Mouse (Mus musculus): ENCODE measurements around the gene Chchd6. TPM values are rescaled to one million over a fixed set of nuclear protein-coding genes. Genes with fewer than 3 reads are reported as not detected.

Gene Chchd6
- polyA plus RNA-seq, 1 experiment from 2014 or later: 201 TPM

- no peak for ATAC-seq
- H3K4me3 ChIP-seq (ENCODE audit: low read length): no peak overlapping the region
- 81% methylated on average over 4 of the region's 4 CpGs for WGBS
Measured at GRCm38 (mm10) chr6:89569370-89569769, 26.1 kb downstream of the Chchd6 start.

DNA sequence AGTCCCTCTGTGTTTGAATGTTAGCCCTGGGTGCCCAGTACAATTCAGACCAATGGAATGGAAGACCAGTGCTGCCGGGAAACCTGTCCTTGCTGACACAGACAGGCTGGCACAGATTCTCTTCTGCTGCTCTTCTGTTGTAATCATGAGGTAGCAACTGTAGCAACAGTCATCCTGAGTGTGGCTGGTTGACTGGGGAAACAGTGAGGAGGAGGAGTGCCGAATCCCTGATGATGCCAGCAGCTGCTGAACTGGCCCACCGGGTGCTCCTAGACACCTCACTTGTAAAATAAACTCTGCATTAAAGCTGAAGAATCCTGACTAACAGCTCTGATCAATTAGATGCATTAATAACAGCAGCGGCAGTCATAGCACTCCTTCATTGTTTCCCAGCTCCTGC, 28.7 kb downstream of the Chchd6 start:
- no peak overlapping the region for H3K27ac ChIP-seq (ENCODE audit: low read depth, low read length)

More at GRCm38 (mm10) chr6:89569370-89569769, 26.1 kb downstream of the Chchd6 start:
- H3K9ac ChIP-seq (ENCODE audit: low read depth, low read length): no peak overlapping the region
- H3K4me2 ChIP-seq (ENCODE audit: low read length): no peak overlapping the region
- no peaks in the 10 kb centered on the region for H3K36me3 ChIP-seq (ENCODE audit: control insufficient read depth, insufficient read depth, low read length)
- H3K4me1 ChIP-seq (ENCODE audit: control insufficient read depth, insufficient read depth, low read depth, low read length): no peaks in the 10 kb centered on the region
- no peaks in the 10 kb centered on the region for H3K27me3 ChIP-seq (replicated peaks; ENCODE audit: control insufficient read depth, insufficient read depth, low read length)
- no peak overlapping the region for H3K27ac ChIP-seq (ENCODE audit: low read depth, low read length)
- no peaks in the 10 kb centered on the region for H3K9me3 ChIP-seq (ENCODE audit: control insufficient read depth, low read length)

GRCm38 (mm10) chr6:89563381-89563780, 32.1 kb downstream of the Chchd6 start:
- Histone ChIP-seq H3K4me1 (ENCODE audit: control insufficient read depth, insufficient read depth, low read depth, low read length) (no peaks in the 10 kb centered on the region), H3K36me3 (ENCODE audit: control insufficient read depth, insufficient read depth, low read length) (no peaks in the 10 kb centered on the region), H3K9ac (ENCODE audit: low read depth, low read length) (no peak overlapping the region), H3K9me3 (ENCODE audit: control insufficient read depth, low read length) (no peaks in the 10 kb centered on the region), H3K27me3 (replicated peaks; ENCODE audit: control insufficient read depth, insufficient read depth, low read length) (no peaks in the 10 kb centered on the region), H3K27ac (ENCODE audit: low read depth, low read length) (no peak overlapping the region), H3K4me3 (ENCODE audit: low read length) (no peak overlapping the region), H3K4me2 (ENCODE audit: low read length) (no peak overlapping the region)
- ATAC-seq: no peak
- WGBS: 90% methylated on average over 4 of the region's 4 CpGs

More for the DNA sequence above, 28.7 kb downstream of the Chchd6 start:
- no peaks in the 10 kb centered on the region for H3K27me3 ChIP-seq (replicated peaks; ENCODE audit: control insufficient read depth, insufficient read depth, low read length)
- H3K4me3 ChIP-seq (ENCODE audit: low read length): no peak overlapping the region
- WGBS: 55% methylated on average over 4 of the region's 4 CpGs
- H3K9ac ChIP-seq (ENCODE audit: low read depth, low read length): no peak overlapping the region
- no peaks in the 10 kb centered on the region for H3K9me3 ChIP-seq (ENCODE audit: control insufficient read depth, low read length)
- H3K36me3 ChIP-seq (ENCODE audit: control insufficient read depth, insufficient read depth, low read length): no peaks in the 10 kb centered on the region
- H3K4me2 ChIP-seq (ENCODE audit: low read length): no peak overlapping the region
- no peak for ATAC-seq
- H3K4me1 ChIP-seq (ENCODE audit: control insufficient read depth, insufficient read depth, low read depth, low read length): no peaks in the 10 kb centered on the region

DNA sequence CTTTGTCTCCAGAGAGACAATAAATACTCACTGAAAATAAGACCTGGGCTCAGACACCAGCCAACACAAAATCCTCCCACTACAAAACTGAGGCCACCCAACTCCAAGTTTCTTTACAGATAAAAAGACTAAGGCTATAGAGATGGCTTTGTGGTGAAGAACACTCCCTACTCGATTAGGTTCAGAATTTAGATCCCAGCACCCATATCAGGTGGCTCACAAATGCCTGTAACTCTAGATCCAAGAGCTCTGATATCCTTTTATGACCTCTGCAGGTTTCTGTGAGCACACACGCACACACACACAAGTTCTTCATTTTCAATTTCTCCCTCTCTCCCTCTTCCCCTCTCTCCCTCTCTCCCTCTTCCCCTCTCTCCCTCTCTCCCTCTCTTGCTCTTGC, 34.6 kb downstream of the Chchd6 start:
- Histone ChIP-seq H3K27ac (ENCODE audit: low read depth, low read length) (no peak overlapping the region), H3K36me3 (ENCODE audit: control insufficient read depth, insufficient read depth, low read length) (no peaks in the 10 kb centered on the region), H3K9me3 (ENCODE audit: control insufficient read depth, low read length) (no peaks in the 10 kb centered on the region), H3K4me1 (ENCODE audit: control insufficient read depth, insufficient read depth, low read depth, low read length) (no peaks in the 10 kb centered on the region), H3K4me2 (ENCODE audit: low read length) (no peak overlapping the region), H3K27me3 (replicated peaks; ENCODE audit: control insufficient read depth, insufficient read depth, low read length) (no peaks in the 10 kb centered on the region), H3K4me3 (ENCODE audit: low read length) (no peak overlapping the region), H3K9ac (ENCODE audit: low read depth, low read length) (no peak overlapping the region)
- no peak for ATAC-seq
- WGBS: 84% methylated on average over 2 of the region's 2 CpGs

- Histone ChIP-seq H3K4me2 (ENCODE audit: low read length) (no peak overlapping the region), H3K9me3 (ENCODE audit: control insufficient read depth, low read length) (no peaks in the 10 kb centered on the region), H3K4me1 (ENCODE audit: control insufficient read depth, insufficient read depth, low read depth, low read length) (peaks cover 4% of the 10 kb centered on the region; the same call in 1 of the 2 replicates), H3K27ac (ENCODE audit: low read depth, low read length) (no peak overlapping the region), H3K27me3 (replicated peaks; ENCODE audit: control insufficient read depth, insufficient read depth, low read length) (no peaks in the 10 kb centered on the region), H3K9ac (ENCODE audit: low read depth, low read length) (no peak overlapping the region), H3K36me3 (ENCODE audit: control insufficient read depth, insufficient read depth, low read length) (no peaks in the 10 kb centered on the region), H3K4me3 (ENCODE audit: low read length) (no peak overlapping the region)
- ATAC-seq: no peak
- WGBS: 86% methylated on average over 4 of the region's 4 CpGs
Measured at GRCm38 (mm10) chr6:89557654-89558053, 37.8 kb downstream of the Chchd6 start.

GRCm38 (mm10) chr6:89556566-89556965, 38.9 kb downstream of the Chchd6 start:
- Histone ChIP-seq H3K4me1 (ENCODE audit: control insufficient read depth, insufficient read depth, low read depth, low read length) (peaks cover 4% of the 10 kb centered on the region; the same call in 1 of the 2 replicates), H3K27me3 (replicated peaks; ENCODE audit: control insufficient read depth, insufficient read depth, low read length) (no peaks in the 10 kb centered on the region), H3K27ac (ENCODE audit: low read depth, low read length) (no peak overlapping the region), H3K4me3 (ENCODE audit: low read length) (no peak overlapping the region), H3K36me3 (ENCODE audit: control insufficient read depth, insufficient read depth, low read length) (no peaks in the 10 kb centered on the region), H3K9me3 (ENCODE audit: control insufficient read depth, low read length) (no peaks in the 10 kb centered on the region), H3K4me2 (ENCODE audit: low read length) (no peak overlapping the region), H3K9ac (ENCODE audit: low read depth, low read length) (no peak overlapping the region)
- 59% methylated on average over 7 of the region's 7 CpGs for WGBS
- no peak for ATAC-seq

DNA sequence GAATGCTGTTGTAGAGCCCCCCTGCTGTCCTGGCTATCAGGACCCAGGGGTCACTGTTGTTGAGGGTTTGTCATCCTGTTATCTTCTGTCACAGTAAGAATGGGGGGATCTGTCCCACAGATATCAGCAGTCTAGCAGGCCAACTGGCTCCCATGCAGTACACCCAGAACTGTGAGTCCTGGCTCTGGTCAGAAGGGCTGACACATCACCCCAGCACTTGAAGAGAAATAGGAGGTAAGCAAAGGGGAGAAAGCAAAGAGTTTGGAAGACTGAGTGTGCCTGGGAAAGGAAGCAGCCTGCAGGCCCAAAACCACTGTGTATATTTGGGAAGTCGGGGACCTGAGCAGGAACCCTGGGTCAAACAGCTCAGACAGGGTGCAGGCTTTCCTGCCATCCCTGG, 39.5 kb downstream of the Chchd6 start:
- no peaks in the 10 kb centered on the region for H3K9me3 ChIP-seq (ENCODE audit: control insufficient read depth, low read length)
- no peak overlapping the region for H3K9ac ChIP-seq (ENCODE audit: low read depth, low read length)
- no peaks in the 10 kb centered on the region for H3K36me3 ChIP-seq (ENCODE audit: control insufficient read depth, insufficient read depth, low read length)
- H3K4me3 ChIP-seq (ENCODE audit: low read length): no peak overlapping the region
- ATAC-seq: no peak
- peaks cover 4% of the 10 kb centered on the region; the same call in 1 of the 2 replicates for H3K4me1 ChIP-seq (ENCODE audit: control insufficient read depth, insufficient read depth, low read depth, low read length)
- WGBS: 89% methylated on average over 1 of the region's 1 CpGs
- H3K4me2 ChIP-seq (ENCODE audit: low read length): no peak overlapping the region
- no peaks in the 10 kb centered on the region for H3K27me3 ChIP-seq (replicated peaks; ENCODE audit: control insufficient read depth, insufficient read depth, low read length)
- H3K27ac ChIP-seq (ENCODE audit: low read depth, low read length): no peak overlapping the region

DNA sequence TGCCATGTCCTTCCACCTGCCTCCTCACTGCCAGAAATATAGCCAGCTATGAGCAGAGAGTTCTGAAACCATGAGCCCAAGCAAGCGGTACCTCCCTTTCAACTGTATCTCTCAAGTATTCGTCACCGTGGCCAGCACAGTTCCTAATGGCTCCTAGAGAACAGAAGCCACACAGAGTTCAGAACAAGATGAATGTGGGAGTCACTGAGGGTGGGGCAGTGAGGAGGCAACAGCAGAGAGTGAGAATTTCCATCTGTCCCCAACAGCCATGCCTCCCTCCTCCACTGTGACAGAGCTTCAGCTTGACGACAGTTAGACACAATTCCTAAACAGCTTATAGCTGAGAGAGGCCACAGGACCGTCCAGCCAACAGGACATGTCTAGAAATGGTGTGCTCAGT, 41.4 kb downstream of the Chchd6 start:
- no peak for ATAC-seq
- Histone ChIP-seq H3K27me3 (replicated peaks; ENCODE audit: control insufficient read depth, insufficient read depth, low read length) (no peaks in the 10 kb centered on the region), H3K27ac (ENCODE audit: low read depth, low read length) (no peak overlapping the region), H3K4me2 (ENCODE audit: low read length) (no peak overlapping the region), H3K36me3 (ENCODE audit: control insufficient read depth, insufficient read depth, low read length) (no peaks in the 10 kb centered on the region), H3K4me3 (ENCODE audit: low read length) (no peak overlapping the region), H3K4me1 (ENCODE audit: control insufficient read depth, insufficient read depth, low read depth, low read length) (peaks cover 4% of the 10 kb centered on the region; the same call in 1 of the 2 replicates), H3K9ac (ENCODE audit: low read depth, low read length) (no peak overlapping the region), H3K9me3 (ENCODE audit: control insufficient read depth, low read length) (no peaks in the 10 kb centered on the region)
- WGBS: 91% methylated on average over 5 of the region's 5 CpGs

GRCm38 (mm10) chr6:89553012-89553704, 42.3 kb downstream of the Chchd6 start:
- Histone ChIP-seq H3K4me1 (ENCODE audit: control insufficient read depth, insufficient read depth, low read depth, low read length) (peaks cover 4% of the 10 kb centered on the region; the same call in 1 of the 2 replicates), H3K36me3 (ENCODE audit: control insufficient read depth, insufficient read depth, low read length) (no peaks in the 10 kb centered on the region), H3K27ac (ENCODE audit: low read depth, low read length) (no peak overlapping the region), H3K27me3 (replicated peaks; ENCODE audit: control insufficient read depth, insufficient read depth, low read length) (no peaks in the 10 kb centered on the region), H3K4me2 (ENCODE audit: low read length) (no peak overlapping the region), H3K9me3 (ENCODE audit: control insufficient read depth, low read length) (no peaks in the 10 kb centered on the region), H3K9ac (ENCODE audit: low read depth, low read length) (no peak overlapping the region), H3K4me3 (ENCODE audit: low read length) (no peak overlapping the region)
- ATAC-seq: peak; percentile 84
- WGBS: 1% methylated on average over 4 of the region's 4 CpGs

Measured in hindbrain, embryonic 16.5 days (tissue).